Mouse (Mus musculus) hematopoietic stem cell, adult 5-6 weeks (primary cell): ENCODE measurements around the gene Tnni3k. TPM values are rescaled to one million over a fixed set of nuclear protein-coding genes. Genes with fewer than 3 reads are reported as not detected.
"Not testable (repeated sequence)": the region's sequence is repeated elsewhere in the genome, so short reads cannot be mapped to it uniquely, and the experiment has no call there.

Source experiments
- ATAC-seq, 2 experiments: fragments of 125-278 bp in 1 of 2; replicated peaks in 1 of 2; 2 replicates each; pipeline ENCODE4 v1.8.0; 2016 to 2017; ENCODE audit warnings: inconsistent platforms in 2 of 2, mild to moderate bottlenecking in 2 of 2, moderate number of reproducible peaks in 2 of 2, low read depth in 1 of 2, moderate TSS enrichment in 1 of 2; ENCODE audit not compliant: low FRiP score in 2 of 2, poor library complexity in 2 of 2, severe bottlenecking in 2 of 2, insufficient read depth in 1 of 2, low TSS enrichment in 1 of 2
- total RNA-seq: library from RNA; stranded (forward); fragments of 172-1452, 232-1000 nt; gene quantifications from 2 replicates; pipeline ENCODE4 v1.2.3, GENCODE M21; 2017

The Tnni3k gene
- total RNA-seq, 1 experiment from 2014 or later = not detected

DNA sequence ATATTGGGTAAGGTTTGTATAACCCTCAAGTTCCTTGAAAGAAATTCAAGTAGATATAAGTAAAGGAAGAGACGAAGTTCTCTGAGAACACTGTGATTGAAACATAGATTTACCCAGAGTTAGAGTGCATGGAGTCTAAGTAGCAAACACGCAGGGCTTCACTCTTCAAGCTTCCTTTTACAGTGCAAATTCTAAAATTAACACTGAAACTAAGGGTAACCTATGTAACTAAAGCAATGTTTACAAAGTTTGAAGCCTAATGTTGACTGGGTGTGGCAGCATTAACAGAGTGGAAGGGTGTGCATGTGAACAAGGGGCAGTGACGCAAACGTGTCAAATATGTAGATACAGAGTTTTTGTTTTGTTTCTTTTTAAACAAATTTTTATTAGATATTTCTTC lies 186.4 kb downstream of the Tnni3k start:
- no peak for ATAC-seq

DNA sequence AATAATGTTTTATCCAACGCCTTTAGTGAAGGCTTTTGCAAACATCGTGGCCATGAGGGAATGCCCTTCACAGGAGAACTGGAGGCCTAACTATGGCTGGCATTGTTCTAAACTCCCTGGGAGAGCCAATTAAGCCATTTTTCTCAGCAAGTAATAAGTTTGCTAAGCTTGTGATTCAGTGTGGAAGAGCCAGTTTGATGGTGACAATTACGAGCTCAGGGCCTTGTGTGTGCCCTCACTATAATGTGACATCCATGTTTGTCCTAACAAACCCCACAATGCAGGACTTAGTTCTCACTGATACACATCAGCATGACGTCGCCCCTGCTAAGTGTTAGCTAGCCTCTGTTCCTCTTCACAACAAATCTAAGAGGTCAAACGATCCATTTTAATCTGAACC lies 193.3 kb downstream of the Tnni3k start:
- no peak for ATAC-seq

DNA sequence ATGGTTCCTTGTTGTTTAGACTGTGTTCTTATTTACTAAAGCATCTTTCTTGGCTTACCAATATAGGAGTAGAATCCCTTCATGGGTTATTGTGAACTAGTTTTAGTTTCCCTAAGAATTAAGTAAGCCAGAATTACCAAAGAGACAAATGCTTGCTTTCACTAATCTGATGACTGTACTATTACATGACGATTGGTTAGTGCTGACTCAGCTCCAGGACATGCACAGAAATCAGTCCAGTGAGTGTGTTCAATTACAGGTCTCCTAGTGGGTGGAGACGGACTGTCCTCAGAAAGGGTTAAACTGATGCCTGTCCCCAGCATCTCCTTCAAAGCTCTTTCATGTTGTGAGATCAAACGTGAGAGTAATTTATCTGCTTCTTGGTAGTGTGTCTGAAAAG lies 195.5 kb downstream of the Tnni3k start:
- no peak for ATAC-seq

DNA sequence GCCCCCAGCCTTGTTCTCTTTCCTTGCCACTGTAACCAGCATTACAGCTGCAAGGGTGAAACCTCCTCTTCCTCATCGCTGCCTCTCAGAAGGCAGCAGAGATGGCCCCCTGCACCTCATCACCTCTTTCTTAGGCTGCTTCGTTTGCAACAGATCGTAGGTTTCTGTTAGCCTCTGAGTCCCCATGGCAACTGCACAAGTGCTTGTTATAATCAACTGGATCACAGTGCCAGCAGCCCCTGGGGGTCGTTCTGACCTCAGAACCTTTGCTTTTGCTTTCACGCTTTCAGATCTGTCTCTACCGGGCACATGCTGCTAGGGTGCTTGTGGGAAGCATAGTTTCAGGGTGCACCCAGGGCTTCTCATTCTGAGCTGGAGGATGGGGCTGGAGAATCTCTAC lies 201.9 kb downstream of the Tnni3k start:
- no peak for ATAC-seq

DNA sequence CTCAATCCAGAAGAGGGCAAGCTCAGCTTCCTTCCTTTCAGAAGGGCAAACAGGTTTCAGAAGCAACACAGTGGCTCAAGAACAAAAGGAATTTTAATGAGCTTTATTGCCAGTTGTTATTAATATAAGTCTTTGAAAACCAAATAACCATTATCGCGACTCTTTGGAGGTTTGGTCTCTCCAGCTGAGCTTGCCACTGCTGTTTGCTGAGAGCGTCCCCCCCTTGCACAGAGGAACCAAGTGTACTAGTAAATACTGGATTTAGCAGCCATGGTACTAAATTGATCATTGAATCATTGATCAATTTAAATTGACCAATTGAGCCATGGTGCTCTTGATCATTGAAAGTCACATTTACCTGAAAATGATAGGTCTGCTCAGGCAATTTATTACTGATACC lies 202.9 kb downstream of the Tnni3k start:
- ATAC-seq = no peak

DNA sequence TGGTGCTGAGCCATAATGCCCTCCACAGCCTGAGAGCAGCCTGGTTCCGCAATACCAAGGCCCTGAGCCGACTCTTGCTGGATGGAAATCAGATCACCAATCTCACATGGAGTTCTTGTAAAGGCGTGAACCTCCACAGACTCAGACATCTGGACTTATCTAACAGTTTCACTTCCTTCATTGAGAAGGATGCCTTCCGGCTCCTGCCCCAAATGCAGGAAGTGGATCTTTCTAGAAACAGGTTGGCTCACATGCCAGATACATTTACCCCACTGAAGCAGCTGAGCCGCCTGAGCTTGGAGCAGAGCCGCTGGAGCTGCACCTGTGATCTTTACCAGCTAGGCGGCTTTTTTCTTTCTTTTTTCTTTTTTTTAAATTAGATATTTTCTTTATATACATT lies 213.0 kb downstream of the Tnni3k start:
- peak; percentile 21 to 27; a peak in 1 of 4 replicates for ATAC-seq

DNA sequence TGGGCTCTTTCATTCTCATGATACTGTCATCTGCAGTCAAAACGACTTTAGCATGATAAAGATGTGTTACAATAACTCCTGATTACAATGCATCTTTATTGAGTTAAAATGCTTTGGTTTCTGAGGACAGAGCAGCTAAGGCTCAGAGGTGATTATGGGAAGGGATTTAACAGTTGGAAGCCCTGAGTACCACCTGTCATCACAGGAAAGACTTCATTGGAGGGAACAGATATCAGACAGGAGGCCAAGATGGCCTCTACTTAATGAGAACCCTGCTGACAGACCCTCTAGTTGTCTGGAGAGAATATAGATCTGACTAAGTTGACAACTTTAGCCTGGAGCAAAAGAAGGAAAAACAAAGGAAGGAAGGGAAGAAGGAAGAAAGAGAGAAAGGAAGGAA lies 214.1 kb downstream of the Tnni3k start:
- ATAC-seq = no peak

DNA sequence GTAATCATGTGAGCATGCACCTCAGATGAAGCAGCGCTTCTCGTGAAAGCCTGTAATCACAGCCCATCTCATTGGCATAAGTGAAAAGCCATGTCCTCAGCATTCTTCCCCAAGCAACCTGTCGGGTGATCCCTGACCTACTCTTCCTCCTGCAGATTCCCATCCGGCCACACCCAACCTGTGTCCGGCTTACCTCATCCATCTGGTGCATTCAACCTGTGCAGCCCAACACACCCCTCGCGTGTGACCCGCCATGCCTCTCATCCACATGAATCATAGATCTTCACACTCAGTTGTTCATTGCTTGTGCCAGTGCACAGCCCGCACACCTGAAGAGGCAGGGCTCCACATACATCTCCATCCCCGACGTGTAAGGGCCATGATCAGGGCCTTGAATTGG lies 217.3 kb downstream of the Tnni3k start:
- no peak for ATAC-seq

DNA sequence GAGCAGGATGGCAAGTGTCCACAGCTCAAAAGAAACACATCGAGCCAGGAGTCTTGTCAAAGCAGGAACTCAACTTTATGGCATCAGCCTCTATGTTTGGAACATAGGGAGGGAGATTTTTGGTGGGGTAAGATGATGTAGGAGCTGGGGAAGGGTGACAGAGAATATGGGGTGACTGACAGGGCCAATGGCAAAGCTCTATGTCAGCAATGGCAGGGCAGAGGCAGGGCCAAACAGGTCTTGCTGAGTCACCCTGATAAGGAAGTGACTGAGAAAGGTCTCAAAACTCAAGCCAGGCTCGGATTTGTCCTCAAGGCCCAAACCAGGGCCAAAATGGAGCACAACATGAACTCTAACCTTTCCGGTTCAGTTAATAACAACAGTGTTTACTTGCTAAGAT lies 219.1 kb downstream of the Tnni3k start:
- no peak for ATAC-seq

DNA sequence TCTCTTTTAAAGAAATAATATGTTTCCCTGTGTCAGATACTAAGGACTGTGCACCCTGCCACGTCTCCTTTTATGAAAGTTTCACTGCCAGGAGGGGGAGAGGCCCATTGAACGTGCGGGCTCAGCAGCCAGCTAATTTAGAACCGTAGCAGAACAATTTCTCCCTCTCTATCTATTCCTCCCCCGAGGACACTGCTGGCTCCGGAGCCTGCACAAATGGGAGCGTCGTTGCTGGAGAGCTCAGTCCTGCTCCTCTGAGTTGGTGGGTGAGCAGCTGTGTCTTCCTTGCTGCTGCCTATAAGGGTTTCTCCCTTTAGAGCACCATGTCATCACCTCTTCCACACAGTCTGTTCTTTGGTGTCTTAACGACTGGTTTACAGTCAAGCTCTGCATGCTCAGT lies 220.8 kb downstream of the Tnni3k start:
- no peak for ATAC-seq

DNA sequence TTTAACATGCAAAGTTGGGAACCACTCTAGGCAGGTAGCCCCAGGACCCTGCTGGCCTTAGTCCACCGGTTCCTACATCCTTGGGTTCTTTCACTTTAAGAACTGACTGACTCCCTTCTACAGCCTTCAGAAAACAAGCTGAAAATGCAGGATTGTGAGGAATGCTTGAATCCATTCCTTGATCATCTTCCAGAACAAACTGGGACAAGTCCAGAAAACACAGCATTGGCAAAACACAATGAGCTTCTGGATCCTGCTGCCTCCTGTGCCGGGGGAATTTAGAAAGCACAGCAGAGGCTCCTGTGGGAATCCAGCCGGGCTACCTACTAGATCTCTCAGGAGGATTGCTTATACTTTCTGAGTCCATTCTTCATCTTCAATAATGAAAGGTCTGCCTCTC lies 229.5 kb downstream of the Tnni3k start:
- no peak for ATAC-seq

DNA sequence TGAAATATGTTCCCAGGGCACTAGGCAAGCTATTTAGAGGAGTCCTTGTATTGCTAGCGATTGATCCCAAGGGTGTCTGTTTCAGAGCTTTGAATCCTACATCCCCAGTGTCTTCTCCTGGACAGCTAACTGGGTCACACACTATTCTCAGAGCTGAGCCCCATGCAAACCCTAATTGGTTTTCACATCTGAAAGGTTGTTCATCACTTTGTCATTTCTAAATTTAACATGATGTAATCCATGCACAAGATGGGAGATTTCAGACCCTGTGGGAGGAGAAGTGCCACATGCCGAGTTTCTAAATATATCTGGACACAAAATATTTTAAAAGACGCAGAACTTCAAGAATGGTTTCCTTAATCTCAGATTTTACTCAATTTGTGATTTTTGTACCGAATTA lies 230.5 kb downstream of the Tnni3k start:
- ATAC-seq = no peak

DNA sequence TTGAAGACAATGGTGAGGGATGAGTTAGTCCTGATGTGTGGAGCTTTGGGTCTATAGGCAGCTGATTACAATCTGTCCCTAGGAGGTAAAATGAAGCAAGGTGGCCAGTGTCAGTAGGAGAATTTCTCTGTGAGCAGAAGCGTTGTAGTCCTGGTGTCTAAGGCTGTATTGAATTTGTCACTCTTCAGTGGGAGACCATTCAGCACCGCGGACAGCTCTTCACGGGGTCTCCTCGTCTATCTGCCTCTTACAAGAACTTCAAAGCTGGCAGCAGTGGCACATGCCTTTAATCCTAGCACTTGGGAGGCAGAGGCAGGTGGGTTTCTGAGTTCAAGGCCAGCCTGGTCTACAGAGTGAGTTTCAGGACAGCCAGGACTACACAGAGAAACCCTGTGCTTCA lies 235.5 kb downstream of the Tnni3k start:
- ATAC-seq = not testable (repeated sequence)

DNA sequence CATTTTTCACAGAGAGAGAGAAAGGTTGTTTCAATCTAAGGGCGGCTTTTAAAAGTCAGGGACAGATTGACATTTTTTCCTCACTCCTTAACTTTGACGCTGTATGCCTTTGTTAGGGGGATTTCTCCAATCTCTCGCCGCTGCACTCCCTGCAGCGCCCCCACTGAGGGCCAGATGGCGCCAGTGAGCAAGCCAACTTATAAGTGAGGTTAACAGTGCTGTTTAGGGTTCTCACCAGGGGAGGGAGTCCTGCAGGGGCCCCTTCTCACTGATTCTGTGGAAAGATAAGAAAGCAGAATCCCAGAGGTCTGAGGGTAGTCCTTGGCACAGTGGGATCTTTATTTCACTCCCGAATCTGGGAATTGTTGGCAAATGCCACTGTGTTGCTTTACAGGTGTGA lies 237.5 kb downstream of the Tnni3k start:
- ATAC-seq = peak; percentile 86 to 92

DNA sequence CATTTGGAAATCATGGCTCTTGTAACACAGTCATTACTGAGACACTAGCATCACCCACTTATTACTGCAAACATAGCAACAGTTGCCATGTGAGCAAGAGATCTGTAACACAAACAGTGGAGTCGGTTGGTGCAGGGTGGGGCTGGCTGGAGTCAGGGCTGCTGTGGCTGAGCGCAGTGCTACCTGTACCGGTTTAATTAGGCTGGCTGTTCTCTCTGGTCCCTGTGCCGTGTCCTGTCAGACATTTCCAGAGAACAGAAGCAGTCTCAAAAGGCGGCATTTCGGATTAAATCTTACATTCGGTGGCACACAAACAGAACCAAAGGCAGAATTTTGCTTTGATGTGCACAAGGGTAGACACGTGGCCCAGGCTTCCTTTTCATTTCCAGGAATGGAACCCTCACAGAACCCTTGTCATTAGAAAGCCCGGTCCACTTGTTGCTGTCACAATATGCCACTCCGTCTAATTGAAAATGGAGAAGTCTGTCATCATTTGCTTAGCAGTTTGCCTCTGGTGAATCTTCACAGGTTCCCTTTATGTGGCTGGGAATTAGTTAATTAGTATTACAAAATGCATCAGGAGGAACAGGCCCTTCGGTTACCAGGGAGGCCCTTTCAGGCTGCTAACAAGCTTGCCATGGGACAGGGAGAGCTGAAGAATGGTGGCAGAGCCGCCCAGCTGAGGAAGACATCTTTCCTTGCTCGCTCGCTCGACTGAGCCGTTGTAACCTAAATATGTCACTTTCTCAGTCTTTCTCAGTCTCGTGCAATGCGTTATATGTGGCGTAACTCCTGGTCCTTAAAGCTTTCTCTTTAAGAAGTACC lies 238.2 kb downstream of the Tnni3k start:
- ATAC-seq = 0 out of 4 replicates have a peak, but pooled peaks of 1 of the 2 experiments have one; percentile 10

DNA sequence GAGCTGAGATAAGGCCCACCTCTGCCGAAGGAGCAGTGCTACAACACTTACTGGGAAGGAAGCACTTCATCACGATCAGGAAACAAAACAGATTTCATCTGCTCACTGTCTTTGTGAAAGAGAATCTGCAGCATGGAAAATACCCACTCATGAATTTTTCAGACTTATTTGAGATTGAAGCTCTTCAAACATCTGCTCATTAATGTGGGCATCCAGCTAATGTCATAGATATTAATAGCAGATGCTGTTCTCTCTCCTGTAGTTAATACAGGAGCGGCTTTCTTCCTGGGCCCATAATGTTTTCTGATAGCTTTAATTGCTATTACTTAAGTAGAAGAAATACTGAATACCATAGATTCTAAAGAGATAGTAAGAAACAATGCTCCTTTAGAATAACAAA lies 239.0 kb downstream of the Tnni3k start:
- ATAC-seq = no peak

DNA sequence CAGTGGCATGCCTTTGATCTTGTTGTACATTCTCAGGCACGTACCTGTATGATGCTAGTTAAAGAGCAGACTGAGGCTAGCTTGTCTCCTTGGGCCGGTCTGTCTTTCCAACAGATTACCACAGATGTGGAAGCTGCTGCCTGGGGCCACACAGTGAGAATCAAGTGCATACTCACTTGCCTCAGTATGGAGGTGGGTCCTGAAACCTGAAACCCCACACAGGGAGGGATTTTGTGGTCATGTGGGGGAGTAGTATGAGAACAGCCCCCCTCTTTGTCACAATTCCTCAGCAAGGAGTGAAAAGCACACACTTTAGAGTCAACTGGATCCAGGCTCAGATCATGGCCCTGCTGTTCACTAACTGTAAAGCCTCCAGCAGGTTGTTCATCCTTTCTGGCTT lies 239.6 kb downstream of the Tnni3k start:
- ATAC-seq = no peak

DNA sequence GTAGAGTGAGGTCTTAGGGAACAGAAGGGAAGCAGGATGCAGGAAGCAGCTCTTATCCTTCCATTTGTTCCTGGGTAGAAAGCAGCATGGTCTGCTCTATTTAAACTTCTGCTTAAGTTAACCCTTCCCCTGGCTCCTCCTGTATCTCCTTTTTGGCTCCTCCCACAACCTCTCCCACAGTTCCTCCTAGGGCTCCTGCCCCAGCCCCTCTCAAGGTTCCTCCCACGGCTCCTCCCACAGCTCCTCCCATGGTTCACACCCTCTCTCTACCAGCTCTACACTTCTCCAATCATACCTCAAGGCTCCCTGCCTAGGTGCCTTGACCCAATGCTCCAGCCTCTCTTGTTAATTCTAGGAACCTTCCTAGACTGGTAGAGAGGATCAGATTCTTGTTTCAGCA lies 242.3 kb downstream of the Tnni3k start:
- no peak for ATAC-seq

DNA sequence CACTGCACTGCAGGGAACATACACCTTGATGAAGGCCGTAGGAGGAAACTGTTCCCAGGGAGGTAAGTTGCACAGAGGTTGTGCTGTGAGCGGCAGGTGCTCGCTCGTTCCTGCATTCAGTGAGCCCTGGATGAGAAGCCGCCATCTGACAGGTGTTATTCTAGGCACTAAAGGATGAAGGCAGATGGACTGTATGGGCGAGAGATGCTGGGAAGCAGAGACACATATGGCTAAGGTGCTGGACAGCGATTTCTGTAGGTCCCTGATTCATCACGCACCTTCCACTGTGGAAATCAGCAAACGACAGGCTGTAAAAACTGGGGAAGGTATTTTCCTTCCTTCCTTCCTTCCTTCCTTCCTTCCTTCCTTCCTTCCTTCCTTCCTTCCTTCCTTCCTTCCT lies 243.4 kb downstream of the Tnni3k start:
- ATAC-seq = no peak
